Mouse (Mus musculus) limb, embryonic 13.5 days (tissue): Measurements from ENCODE around the gene Slc22a23. TPM values are rescaled to one million over a fixed set of nuclear protein-coding genes. Genes with fewer than 3 reads are reported as not detected.
A peak's percentile ranks its signal among the peaks of the same experiment; 100 is the strongest.

Source experiments
- ATAC-seq: fragments of 200-750 bp; cut with Nextera tagmentation; 2 replicates; pipeline ENCODE4 v1.8.0; 2017; ENCODE audit warnings: low read depth, moderate number of reproducible peaks, moderate TSS enrichment; ENCODE audit not compliant: low FRiP score
- H3K27ac ChIP-seq: fragments of 300-500 bp; sonication (generic); 2 replicates; pipeline ENCODE4 v1.5.1; 2015; ENCODE audit warnings: inconsistent platforms, mild to moderate bottlenecking, moderate library complexity
- H3K27me3 ChIP-seq: fragments of 300-500 bp; sonication (generic); 2 replicates; pipeline ENCODE4 v1.6.1; 2015; ENCODE audit warnings: mild to moderate bottlenecking, inconsistent platforms
- H3K36me3 ChIP-seq: fragments of 300-500 bp; sonication (generic); 2 replicates; pipeline ENCODE4 v1.6.1; 2015; ENCODE audit warnings: inconsistent platforms, mild to moderate bottlenecking, moderate library complexity
- H3K4me1 ChIP-seq: fragments of 300-500 bp; sonication (generic); 2 replicates; pipeline ENCODE4 v1.6.1; 2015; ENCODE audit warnings: inconsistent platforms
- H3K4me2 ChIP-seq: fragments of 300-500 bp; sonication (generic); replicated peaks from 2 replicates; pipeline ENCODE4 v1.6.1; 2015; ENCODE audit warnings: inconsistent platforms, mild to moderate bottlenecking, moderate library complexity
- H3K4me3 ChIP-seq: fragments of 300-500 bp; sonication (generic); 2 replicates; pipeline ENCODE4 v1.5.1; 2015; ENCODE audit warnings: moderate library complexity, mild to moderate bottlenecking, inconsistent platforms
- H3K9ac ChIP-seq: fragments of 300-500 bp; sonication (generic); 2 replicates; pipeline ENCODE4 v1.6.1; 2015; ENCODE audit warnings: mild to moderate bottlenecking, inconsistent platforms
- H3K9me3 ChIP-seq: fragments of 300-500 bp; sonication (generic); 2 replicates; pipeline ENCODE4 v1.6.1; 2016; ENCODE audit warnings: inconsistent platforms
- WGBS: fragments of 180-500 bp; shearing (Covaris S2); methylation state at CpG from one replicate; pipeline ENCODE4 v1.1.7; 2015; 5-methylcytosine and 5-hydroxymethylcytosine counted together
- polyA plus RNA-seq: library from polyadenylated mRNA; unstranded; fragments of >200 nt; fragmentation: Nextera tagmentation; extraction: Ambion mirVana; gene quantifications from 2 replicates; pipeline ENCODE4 v1.2.1, GENCODE M21; 2015

The Slc22a23 gene
- polyA plus RNA-seq, 1 experiment from 2014 or later, result 4.5 TPM

- peak overlapping the region; percentile 58 for H3K27ac ChIP-seq
- H3K27me3 ChIP-seq, result no peaks in the 10 kb centered on the region
- peak; percentile 66 for ATAC-seq
- H3K4me3 ChIP-seq, result no peak overlapping the region
- H3K4me1 ChIP-seq, result peaks cover 25% of the 10 kb centered on the region
- no peaks in the 10 kb centered on the region for H3K36me3 ChIP-seq
- H3K4me2 ChIP-seq, result peak overlapping the region; percentile 23
- no peak overlapping the region for H3K9ac ChIP-seq
- H3K9me3 ChIP-seq, result no peaks in the 10 kb centered on the region
- 14% methylated on average over 14 of the region's 14 CpGs for WGBS
Measured at GRCm38 (mm10) chr13:34238646-34239290, 106.2 kb downstream of the Slc22a23 start.

GRCm38 (mm10) chr13:34235056-34235455 is 109.9 kb downstream of the Slc22a23 start:
- Histone ChIP-seq H3K4me2 (no peak overlapping the region), H3K36me3 (no peaks in the 10 kb centered on the region), H3K4me3 (no peak overlapping the region), H3K27me3 (no peaks in the 10 kb centered on the region), H3K9me3 (no peaks in the 10 kb centered on the region), H3K27ac (no peak overlapping the region), H3K9ac (no peak overlapping the region), H3K4me1 (peaks cover 28% of the 10 kb centered on the region)
- no peak for ATAC-seq
- 93% methylated on average over 6 of the region's 6 CpGs for WGBS

- 40% methylated on average over 5 of the region's 5 CpGs for WGBS
- Histone ChIP-seq H3K4me3 (no peak overlapping the region), H3K9ac (no peak overlapping the region), H3K4me2 (no peak overlapping the region), H3K36me3 (no peaks in the 10 kb centered on the region), H3K4me1 (peaks cover 23% of the 10 kb centered on the region), H3K27me3 (no peaks in the 10 kb centered on the region), H3K27ac (no peak overlapping the region), H3K9me3 (no peaks in the 10 kb centered on the region)
- no peak for ATAC-seq
Measured at GRCm38 (mm10) chr13:34234439-34234838, 110.5 kb downstream of the Slc22a23 start.

GRCm38 (mm10) chr13:34232992-34233391 is 112.0 kb downstream of the Slc22a23 start:
- no peak for ATAC-seq
- H3K4me1 ChIP-seq, result peaks cover 9% of the 10 kb centered on the region
- H3K36me3 ChIP-seq, result no peaks in the 10 kb centered on the region
- H3K9ac ChIP-seq, result no peak overlapping the region
- H3K9me3 ChIP-seq, result no peaks in the 10 kb centered on the region
- H3K27ac ChIP-seq, result no peak overlapping the region
- 78% methylated on average over 6 of the region's 6 CpGs for WGBS
- no peaks in the 10 kb centered on the region for H3K27me3 ChIP-seq
- no peak overlapping the region for H3K4me2 ChIP-seq
- H3K4me3 ChIP-seq, result no peak overlapping the region

- no peak overlapping the region for H3K4me2 ChIP-seq
- no peak for ATAC-seq
- 78% methylated on average over 4 of the region's 4 CpGs for WGBS
Measured at GRCm38 (mm10) chr13:34228905-34229304, 116.1 kb downstream of the Slc22a23 start.

GRCm38 (mm10) chr13:34227720-34228661 is 117.0 kb downstream of the Slc22a23 start:
- peaks cover 17% of the 10 kb centered on the region for H3K4me1 ChIP-seq
- WGBS, result 42% methylated on average over 12 of the region's 12 CpGs
- H3K4me2 ChIP-seq, result no peak overlapping the region

More at GRCm38 (mm10) chr13:34228905-34229304, 116.1 kb downstream of the Slc22a23 start:
- Histone ChIP-seq H3K9ac (no peak overlapping the region), H3K27ac (no peak overlapping the region), H3K36me3 (no peaks in the 10 kb centered on the region), H3K4me3 (no peak overlapping the region), H3K4me1 (peaks cover 11% of the 10 kb centered on the region; the same call in 1 of the 2 replicates), H3K27me3 (no peaks in the 10 kb centered on the region), H3K9me3 (no peaks in the 10 kb centered on the region)

GRCm38 (mm10) chr13:34226940-34227339 is 118.0 kb downstream of the Slc22a23 start:
- H3K9me3 ChIP-seq, result no peaks in the 10 kb centered on the region
- no peak overlapping the region for H3K4me3 ChIP-seq
- ATAC-seq, result no peak
- H3K4me2 ChIP-seq, result no peak overlapping the region
- WGBS, result 10% methylated on average over 1 of the region's 1 CpGs
- no peak overlapping the region for H3K27ac ChIP-seq
- no peaks in the 10 kb centered on the region for H3K36me3 ChIP-seq
- H3K27me3 ChIP-seq, result no peaks in the 10 kb centered on the region
- no peak overlapping the region for H3K9ac ChIP-seq
- peaks cover 19% of the 10 kb centered on the region for H3K4me1 ChIP-seq

More at GRCm38 (mm10) chr13:34227720-34228661, 117.0 kb downstream of the Slc22a23 start:
- Histone ChIP-seq H3K9ac (no peak overlapping the region), H3K27ac (no peak overlapping the region), H3K9me3 (no peaks in the 10 kb centered on the region), H3K36me3 (no peaks in the 10 kb centered on the region), H3K4me3 (no peak overlapping the region), H3K27me3 (no peaks in the 10 kb centered on the region)
- ATAC-seq, result no peak

GRCm38 (mm10) chr13:34222985-34223384 is 122.0 kb downstream of the Slc22a23 start:
- no peak overlapping the region for H3K4me3 ChIP-seq
- 45% methylated on average over 7 of the region's 7 CpGs for WGBS
- no peak overlapping the region for H3K9ac ChIP-seq
- ATAC-seq, result no peak
- H3K4me1 ChIP-seq, result peaks cover 15% of the 10 kb centered on the region
- no peaks in the 10 kb centered on the region for H3K36me3 ChIP-seq
- no peaks in the 10 kb centered on the region for H3K27me3 ChIP-seq
- no peaks in the 10 kb centered on the region for H3K9me3 ChIP-seq
- no peak overlapping the region for H3K4me2 ChIP-seq
- no peak overlapping the region for H3K27ac ChIP-seq

- Histone ChIP-seq H3K9me3 (no peaks in the 10 kb centered on the region), H3K27me3 (no peaks in the 10 kb centered on the region), H3K36me3 (no peaks in the 10 kb centered on the region), H3K4me3 (no peak overlapping the region), H3K4me2 (no peak overlapping the region), H3K4me1 (peaks cover 8% of the 10 kb centered on the region; the same call in 1 of the 2 replicates), H3K27ac (no peak overlapping the region), H3K9ac (no peak overlapping the region)
- ATAC-seq, result no peak
- 39% methylated on average over 3 of the region's 3 CpGs for WGBS
Measured at GRCm38 (mm10) chr13:34219728-34220127, 125.3 kb downstream of the Slc22a23 start.

GRCm38 (mm10) chr13:34218776-34219175 is 126.2 kb downstream of the Slc22a23 start:
- H3K27me3 ChIP-seq, result no peaks in the 10 kb centered on the region
- ATAC-seq, result no peak
- H3K9me3 ChIP-seq, result no peaks in the 10 kb centered on the region
- H3K9ac ChIP-seq, result no peak overlapping the region
- no peak overlapping the region for H3K4me3 ChIP-seq
- H3K4me2 ChIP-seq, result no peak overlapping the region
- no peaks in the 10 kb centered on the region for H3K36me3 ChIP-seq
- peaks cover 8% of the 10 kb centered on the region; the same call in 1 of the 2 replicates for H3K4me1 ChIP-seq
- WGBS, result 76% methylated on average over 3 of the region's 3 CpGs
- no peak overlapping the region for H3K27ac ChIP-seq

- no peak for ATAC-seq
- 84% methylated on average over 3 of the region's 3 CpGs for WGBS
- Histone ChIP-seq H3K9me3 (no peaks in the 10 kb centered on the region), H3K36me3 (no peaks in the 10 kb centered on the region), H3K4me2 (no peak overlapping the region), H3K9ac (no peak overlapping the region), H3K4me3 (no peak overlapping the region), H3K27ac (no peak overlapping the region), H3K4me1 (no peaks in the 10 kb centered on the region; the same call in 1 of the 2 replicates), H3K27me3 (no peaks in the 10 kb centered on the region)
Measured at GRCm38 (mm10) chr13:34214855-34215254, 130.1 kb downstream of the Slc22a23 start.

- WGBS, result 63% methylated on average over 10 of the region's 10 CpGs
- ATAC-seq, result no peak
- Histone ChIP-seq H3K9me3 (no peaks in the 10 kb centered on the region), H3K9ac (no peak overlapping the region), H3K36me3 (no peaks in the 10 kb centered on the region), H3K27me3 (no peaks in the 10 kb centered on the region), H3K27ac (no peak overlapping the region), H3K4me3 (no peak overlapping the region), H3K4me1 (no peaks in the 10 kb centered on the region; the same call in 1 of the 2 replicates), H3K4me2 (no peak overlapping the region)
Measured at GRCm38 (mm10) chr13:34212735-34213212, 132.2 kb downstream of the Slc22a23 start.
